Mouse (Mus musculus) inflammation-experienced regulatory T-cells (primary cell): ENCODE data around the gene Mcl1. TPM values are rescaled to one million over a fixed set of nuclear protein-coding genes. Genes with fewer than 3 reads are reported as not detected.

Source experiments
- polyA plus RNA-seq, 2 experiments: library from polyadenylated mRNA; unstranded; fragments of 100-300 nt; shearing (Covaris generic); gene quantifications; one replicate each; pipeline ENCODE4 v1.2.1; 2017

The Mcl1 gene
- 100 to 1,000 TPM; 462 to 507 TPM for polyA plus RNA-seq

DNA sequence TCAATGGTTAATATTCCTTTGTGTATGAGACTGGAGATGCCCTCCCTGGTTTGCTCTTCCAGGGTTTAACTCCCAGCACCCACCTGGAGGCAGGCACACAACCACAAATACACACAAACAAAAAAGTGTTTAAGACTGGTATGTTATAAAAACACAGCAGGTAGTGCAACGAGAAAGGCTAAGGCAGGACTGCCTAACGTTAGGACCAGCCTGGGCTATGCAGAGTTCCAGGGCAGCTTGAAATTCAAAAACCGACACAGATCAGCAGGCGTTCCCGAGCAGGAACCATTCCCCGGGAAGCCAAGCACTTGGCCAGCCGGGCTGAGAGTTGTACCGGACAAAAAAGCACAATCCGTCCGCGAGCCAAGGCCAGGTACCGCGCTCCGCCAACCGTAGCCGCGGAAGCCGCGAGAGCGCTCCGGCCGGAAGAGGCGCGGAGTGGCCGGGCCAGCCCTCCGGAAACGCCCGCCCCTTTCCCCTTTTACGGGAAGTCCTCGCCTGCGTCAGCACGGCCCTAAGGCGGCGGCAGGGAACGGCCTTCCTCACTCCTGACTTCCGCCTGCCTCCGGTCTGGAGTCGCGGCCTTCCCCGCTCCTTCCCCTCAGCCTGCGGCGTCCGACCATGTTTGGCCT is at the start of gene Mcl1:
TSS of gene Mcl1 (plus strand) at position 553 of the 632 bp plus-strand sequence.

GRCm38 (mm10) chr3:95624628-95625503 is 33.7 kb upstream of the Mcl1 start, which contains the start of gene Ensa:
Gene Ensa, plus strand, starts transcription at chr3:95624993.

GRCm38 (mm10) chr3:95687524-95688421 is 29.2 kb downstream of the Mcl1 start, which contains the start of gene Adamtsl4:
Gene Adamtsl4, minus strand, starts transcription at chr3:95687917.

Other genes starting within 250 kb of the Mcl1 start
- gene Arnt, start 224.4 kb upstream of the Mcl1 start, polyA plus RNA-seq: 10 to 100 TPM; 47.2 to 50.7 TPM
- gene Ctsk, start 159.5 kb upstream of the Mcl1 start, polyA plus RNA-seq: under 1 TPM in 1 of 2 experiments, not detected in 1; 0.37 TPM
- 100 to 1,000 TPM; 290 to 395 TPM for gene Ctss, start 132.0 kb upstream of the Mcl1 start, polyA plus RNA-seq
- gene Hormad1, start 99.1 kb upstream of the Mcl1 start, polyA plus RNA-seq: under 1 TPM in 1 of 2 experiments, not detected in 1; 0.40 TPM
- 10 to 100 TPM; 36.6 to 42.9 TPM for gene Golph3l, start 69.9 kb upstream of the Mcl1 start, polyA plus RNA-seq
- gene Ensa, start 33.8 kb upstream of the Mcl1 start, polyA plus RNA-seq: 10 to 100 TPM; 78.8 to 82.8 TPM
- gene Adamtsl4, start 29.1 kb downstream of the Mcl1 start, polyA plus RNA-seq: 10 to 100 TPM; 10.7 to 17.7 TPM
- gene Ecm1, start 80.8 kb downstream of the Mcl1 start, polyA plus RNA-seq: 100 to 1,000 TPM; 147 to 151 TPM
- gene Tars2, start 101.4 kb downstream of the Mcl1 start, polyA plus RNA-seq: 10 to 100 TPM; 76.4 to 81.3 TPM
- 10 to 100 TPM; 27.2 to 27.6 TPM for gene Rprd2, start 160.1 kb downstream of the Mcl1 start, polyA plus RNA-seq
- gene Prpf3, start 197.1 kb downstream of the Mcl1 start, polyA plus RNA-seq: 10 to 100 TPM; 57.4 to 73.7 TPM
- gene Mrps21, start 212.7 kb downstream of the Mcl1 start, polyA plus RNA-seq: 100 to 1,000 TPM; 201 to 205 TPM
- gene Ciart, start 223.5 kb downstream of the Mcl1 start, polyA plus RNA-seq: 10 to 100 TPM in 1 of 2 experiments, 1 to 10 TPM in 1; 7.7 to 11.6 TPM
- 1 to 10 TPM in 1 of 2 experiments, under 1 TPM in 1; 0.52 to 2.7 TPM for gene BC028528, start 233.2 kb downstream of the Mcl1 start, polyA plus RNA-seq
- gene Aph1a, start 235.2 kb downstream of the Mcl1 start, polyA plus RNA-seq: 10 to 100 TPM; 47.8 to 56.0 TPM
- not detected for gene Car14, start 245.9 kb downstream of the Mcl1 start, polyA plus RNA-seq